Mouse (Mus musculus) limb, embryonic 15.5 days (tissue): Measurements from ENCODE around the gene Zfp385c. TPM values are rescaled to one million over a fixed set of nuclear protein-coding genes. Genes with fewer than 3 reads are reported as not detected.
A peak's percentile ranks its signal among the peaks of the same experiment; 100 is the strongest.
"Not testable (repeated sequence)": the region's sequence is repeated elsewhere in the genome, so short reads cannot be mapped to it uniquely, and the experiment has no call there.

Source experiments
- ATAC-seq: fragments of 200-750 bp; cut with Nextera tagmentation; 2 replicates; pipeline ENCODE4 v1.8.0; 2017; ENCODE audit warnings: low read depth, moderate TSS enrichment; ENCODE audit not compliant: insufficient number of reproducible peaks, low FRiP score, low TSS enrichment
- H3K27ac ChIP-seq: fragments of 300-500 bp; sonication (generic); 2 replicates; pipeline ENCODE4 v1.5.1; 2015; ENCODE audit warnings: moderate library complexity, mild to moderate bottlenecking, inconsistent platforms
- H3K27me3 ChIP-seq: fragments of 300-500 bp; sonication (generic); 2 replicates; pipeline ENCODE4 v1.6.1; 2015; ENCODE audit warnings: inconsistent platforms
- H3K36me3 ChIP-seq: fragments of 300-500 bp; sonication (generic); 2 replicates; pipeline ENCODE4 v1.6.1; 2015; ENCODE audit warnings: inconsistent platforms
- H3K4me1 ChIP-seq: fragments of 300-500 bp; sonication (generic); 2 replicates; pipeline ENCODE4 v1.6.1; 2015; ENCODE audit warnings: inconsistent platforms
- H3K4me2 ChIP-seq: fragments of 300-500 bp; sonication (generic); 2 replicates; pipeline ENCODE4 v1.6.1; 2015; ENCODE audit warnings: mild to moderate bottlenecking, inconsistent platforms
- H3K4me3 ChIP-seq: fragments of 300-500 bp; sonication (generic); 2 replicates; pipeline ENCODE4 v1.5.1; 2015; ENCODE audit warnings: mild to moderate bottlenecking, inconsistent platforms
- H3K9ac ChIP-seq: fragments of 300-500 bp; sonication (generic); 2 replicates; pipeline ENCODE4 v1.6.1; 2015; ENCODE audit warnings: inconsistent platforms
- H3K9me3 ChIP-seq: fragments of 300-500 bp; sonication (generic); 2 replicates; pipeline ENCODE4 v1.6.1; 2016; ENCODE audit warnings: inconsistent platforms
- WGBS: fragments of 180-500 bp; shearing (Covaris S2); methylation state at CpG from one replicate; pipeline ENCODE4 v1.1.7; 2015; 5-methylcytosine and 5-hydroxymethylcytosine counted together
- polyA plus RNA-seq: library from polyadenylated mRNA; unstranded; fragments of >200 nt; fragmentation: Nextera tagmentation; extraction: Ambion mirVana; gene quantifications from 2 replicates; pipeline ENCODE4 v1.2.1, GENCODE M21; 2015

Zfp385c gene
- polyA plus RNA-seq, 1 experiment from 2014 or later = 1.4 TPM

DNA sequence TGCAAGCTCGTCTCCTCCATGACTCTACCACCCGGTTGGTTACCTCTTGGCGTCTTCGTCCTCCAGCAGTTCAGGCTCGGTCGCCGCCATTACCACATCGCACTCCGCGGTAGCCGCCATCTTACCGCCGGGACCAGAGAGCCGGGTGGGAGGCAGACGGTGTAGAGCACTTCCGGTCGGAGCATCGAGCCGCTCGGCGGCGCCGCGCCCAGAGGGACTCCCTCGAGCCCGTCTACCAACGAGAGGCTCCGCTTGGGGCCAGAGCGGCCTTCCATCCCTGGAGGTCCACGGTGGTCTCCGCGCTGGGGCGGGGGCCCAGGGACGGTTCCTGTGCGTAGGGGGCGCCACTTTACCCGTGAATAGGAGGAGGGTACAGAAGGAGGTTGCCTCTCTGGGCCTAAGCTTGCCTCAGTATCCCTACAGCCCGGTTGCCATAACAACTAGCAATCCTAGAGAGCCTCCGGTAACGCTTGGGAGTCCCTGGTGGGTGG is 72.7 kb downstream of the Zfp385c start:
- Histone ChIP-seq H3K9ac (peak overlapping the region; percentile 81), H3K9me3 (no peaks in the 10 kb centered on the region), H3K27ac (peak overlapping the region; percentile 95), H3K36me3 (peaks cover 4% of the 10 kb centered on the region), H3K4me3 (peak overlapping the region; percentile 90), H3K4me2 (peak overlapping the region; percentile 55), H3K27me3 (no peaks in the 10 kb centered on the region), H3K4me1 (peaks cover 28% of the 10 kb centered on the region)
- peak; percentile 94 for ATAC-seq
- under 1% methylated on average over 40 of the region's 40 CpGs for WGBS

DNA sequence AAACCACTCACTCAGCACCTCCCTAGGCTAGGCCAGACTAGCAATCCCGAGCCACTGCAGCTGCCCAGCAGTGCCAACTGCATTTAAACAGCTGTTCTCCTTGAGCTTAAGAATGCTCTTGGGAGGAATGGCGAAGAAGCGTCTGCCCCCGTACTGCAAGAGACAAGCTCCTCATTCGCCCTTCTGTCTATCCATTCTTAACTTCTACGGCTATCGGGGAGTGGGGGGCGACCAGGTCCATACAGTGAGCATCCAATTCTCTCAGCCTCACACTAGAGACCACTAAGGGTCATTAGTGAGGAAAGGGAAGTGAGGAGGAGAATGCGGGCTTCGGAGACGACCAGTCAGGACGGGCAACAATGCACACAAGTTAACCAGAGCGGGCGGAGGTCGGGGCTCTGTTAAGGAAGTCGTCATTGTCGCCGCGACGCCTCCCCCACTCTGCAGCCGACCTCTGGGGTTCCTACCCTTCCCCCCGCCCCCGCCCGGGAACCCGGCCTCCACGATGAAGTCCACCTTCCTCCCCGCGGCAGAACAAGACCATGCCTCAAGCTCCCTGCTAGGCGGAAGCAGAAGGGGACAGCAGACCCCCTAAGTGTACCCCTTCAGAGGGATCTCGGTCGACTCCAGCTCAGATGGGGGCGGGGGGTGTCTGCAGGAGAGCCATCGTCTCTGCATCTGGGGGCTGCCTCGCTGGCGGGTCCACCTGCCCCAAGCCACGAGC is 73.3 kb downstream of the Zfp385c start, which contains the start of gene Nkiras2:
TSS of gene Nkiras2 (plus strand) at position 484 of the 724 bp plus-strand sequence.
- peak within 1 kb of the TSS; percentile 55 for H3K4me2 ChIP-seq
- ATAC-seq = peak; percentile 44
- whole genome bisulfite sequencing = under 1% methylated on average over 36 of the region's 36 CpGs

DNA sequence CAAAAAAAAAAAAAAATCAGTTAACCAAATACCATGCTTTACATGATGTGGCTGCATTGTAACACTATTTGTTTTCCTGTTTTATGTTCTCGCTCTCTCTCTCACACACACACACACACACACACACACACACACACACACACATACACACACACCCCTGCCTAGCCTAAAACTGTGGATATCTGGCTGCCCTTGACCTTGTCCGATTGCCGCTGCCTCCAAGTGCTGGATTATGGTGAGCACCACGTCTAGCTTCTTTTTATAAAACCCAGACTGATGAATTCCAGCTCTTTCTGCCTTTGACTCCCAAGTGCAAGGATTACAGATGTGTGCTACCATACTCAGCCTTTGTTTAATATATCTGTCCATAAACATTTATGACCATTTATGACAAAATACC is 74.8 kb downstream of the Zfp385c start:
- Histone ChIP-seq H3K4me3 (no peak overlapping the region; the same call in 1 of the 2 replicates), H3K9ac (no peak overlapping the region), H3K4me2 (0 out of 2 replicates have a peak overlapping the region, but pooled peaks have one; percentile 55), H3K27me3 (no peaks in the 10 kb centered on the region), H3K36me3 (0 out of 2 replicates have a peak, but pooled peaks cover 2% of the 10 kb centered on the region), H3K4me1 (peaks cover 19% of the 10 kb centered on the region), H3K27ac (no peak overlapping the region), H3K9me3 (no peaks in the 10 kb centered on the region)
- no peak for ATAC-seq
- WGBS = 64% methylated on average over 4 of the region's 4 CpGs

More for the DNA sequence above, 73.3 kb downstream of the Zfp385c start, which contains the start of gene Nkiras2:
- peaks cover 24% of the 10 kb centered on the region for H3K4me1 ChIP-seq
- H3K36me3 ChIP-seq = no peaks in the 10 kb centered on the region
- H3K9ac ChIP-seq = peak within 1 kb of the TSS; percentile 81
- peak within 1 kb of the TSS; percentile 90 for H3K4me3 ChIP-seq
- H3K9me3 ChIP-seq = no peaks in the 10 kb centered on the region
- H3K27ac ChIP-seq = peak within 1 kb of the TSS; percentile 95
- no peaks in the 10 kb centered on the region for H3K27me3 ChIP-seq

DNA sequence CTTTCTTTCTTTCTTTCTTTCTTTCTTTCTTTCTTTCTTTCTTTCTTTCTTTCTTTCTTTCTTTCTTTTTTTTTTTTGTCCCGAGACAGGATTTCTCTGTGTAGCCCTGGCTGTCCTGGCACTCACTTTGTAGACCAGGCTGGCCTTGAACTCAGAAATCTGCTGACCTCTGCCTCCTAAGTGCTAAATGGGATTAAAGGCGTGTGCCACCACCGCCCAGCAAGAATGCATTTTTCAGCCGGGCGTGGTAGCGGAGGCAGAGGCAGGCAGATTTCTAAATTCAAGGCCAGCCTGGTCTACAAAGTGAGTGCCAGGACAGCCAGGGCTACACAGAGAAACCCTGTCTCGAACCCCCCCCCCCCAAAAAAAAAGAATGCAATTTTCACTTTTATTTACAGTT is 75.4 kb downstream of the Zfp385c start:
- 89% methylated on average over 7 of the region's 7 CpGs for WGBS
- not testable (repeated sequence) for H3K4me3 ChIP-seq, ATAC-seq

DNA sequence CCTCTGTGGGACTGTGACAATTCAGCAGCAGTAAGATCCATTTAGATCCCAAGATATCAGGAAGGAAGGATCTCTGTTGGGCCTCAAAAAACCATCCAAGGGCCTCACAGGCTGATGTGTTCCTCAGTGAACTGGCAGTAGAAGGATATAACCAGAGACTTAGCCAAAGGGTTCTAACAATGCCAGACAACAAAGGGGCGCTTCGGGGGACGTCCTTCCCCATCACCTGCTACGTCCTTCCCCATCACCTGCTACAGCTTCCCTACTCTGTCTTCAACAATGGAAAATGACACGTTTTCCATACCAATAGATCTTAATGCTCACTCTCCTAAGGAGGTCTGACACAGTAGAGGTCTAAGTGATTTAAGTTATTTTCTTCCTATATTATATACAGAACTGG is 75.9 kb downstream of the Zfp385c start:
- no peak overlapping the region for H3K27ac ChIP-seq
- 88% methylated on average over 5 of the region's 5 CpGs for WGBS
- ATAC-seq = no peak
- H3K9ac ChIP-seq = no peak overlapping the region
- H3K27me3 ChIP-seq = no peaks in the 10 kb centered on the region
- H3K9me3 ChIP-seq = no peaks in the 10 kb centered on the region
- H3K4me3 ChIP-seq = no peak overlapping the region
- H3K4me1 ChIP-seq = peaks cover 17% of the 10 kb centered on the region
- no peak overlapping the region for H3K4me2 ChIP-seq
- peaks cover 11% of the 10 kb centered on the region; the same call in 1 of the 2 replicates for H3K36me3 ChIP-seq

More for the DNA sequence above, 75.4 kb downstream of the Zfp385c start:
- H3K4me2 ChIP-seq, H3K9ac ChIP-seq, H3K36me3 ChIP-seq, H3K27ac ChIP-seq, H3K27me3 ChIP-seq, H3K9me3 ChIP-seq: not testable (repeated sequence)
- peaks cover 17% of the 10 kb centered on the region for H3K4me1 ChIP-seq

DNA sequence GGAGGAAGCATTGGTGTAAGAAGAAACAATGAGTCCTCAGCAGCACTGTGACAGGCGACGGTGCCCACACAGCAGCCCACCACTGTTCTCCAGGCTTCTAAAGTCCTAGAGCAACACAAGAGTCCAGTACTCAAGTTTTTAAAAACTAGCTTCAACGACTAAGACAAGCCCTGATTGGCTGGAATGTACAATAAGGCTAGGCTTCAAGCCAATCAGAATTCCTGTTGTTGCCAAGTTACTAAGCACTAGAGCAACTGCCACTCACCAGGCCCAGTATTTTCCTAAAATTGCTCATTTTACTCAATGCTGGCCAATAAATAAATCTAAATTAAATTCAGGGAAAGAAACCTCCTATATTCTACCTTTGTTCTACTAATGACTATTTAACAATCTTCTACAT is 79.0 kb downstream of the Zfp385c start:
- H3K9me3 ChIP-seq = no peaks in the 10 kb centered on the region
- H3K27me3 ChIP-seq = no peaks in the 10 kb centered on the region
- WGBS = 87% methylated on average over 3 of the region's 3 CpGs
- no peak overlapping the region for H3K27ac ChIP-seq
- no peak for ATAC-seq
- H3K4me2 ChIP-seq = no peak overlapping the region
- peaks cover 20% of the 10 kb centered on the region for H3K4me1 ChIP-seq
- H3K9ac ChIP-seq = no peak overlapping the region
- no peak overlapping the region for H3K4me3 ChIP-seq
- H3K36me3 ChIP-seq = peaks cover 17% of the 10 kb centered on the region

DNA sequence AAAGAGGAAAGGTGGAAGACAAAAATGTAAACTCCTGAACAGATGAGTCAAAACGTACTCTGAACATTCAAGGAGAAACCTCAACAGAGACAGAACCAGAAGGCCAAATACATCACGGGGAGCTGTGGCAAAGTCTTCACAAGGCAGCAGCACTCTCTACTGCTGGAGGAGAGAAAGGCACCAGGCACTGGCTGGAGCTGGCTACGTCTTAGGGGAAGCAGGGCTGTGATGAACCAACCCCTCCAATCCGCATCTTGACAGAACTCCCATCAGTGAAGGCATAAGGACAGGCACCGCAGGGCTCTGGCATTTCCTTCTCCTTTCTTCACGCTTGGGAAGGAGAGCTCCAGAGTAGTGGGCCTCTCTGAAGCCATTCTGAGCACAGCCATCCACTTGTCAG is 80.6 kb downstream of the Zfp385c start:
- ATAC-seq = no peak
- peaks cover 12% of the 10 kb centered on the region for H3K4me1 ChIP-seq
- H3K27me3 ChIP-seq = no peaks in the 10 kb centered on the region
- H3K4me3 ChIP-seq = no peak overlapping the region
- peaks cover 20% of the 10 kb centered on the region for H3K36me3 ChIP-seq
- H3K4me2 ChIP-seq = no peak overlapping the region
- H3K9me3 ChIP-seq = no peaks in the 10 kb centered on the region
- no peak overlapping the region for H3K9ac ChIP-seq
- no peak overlapping the region for H3K27ac ChIP-seq
- WGBS = 88% methylated on average over 6 of the region's 6 CpGs

DNA sequence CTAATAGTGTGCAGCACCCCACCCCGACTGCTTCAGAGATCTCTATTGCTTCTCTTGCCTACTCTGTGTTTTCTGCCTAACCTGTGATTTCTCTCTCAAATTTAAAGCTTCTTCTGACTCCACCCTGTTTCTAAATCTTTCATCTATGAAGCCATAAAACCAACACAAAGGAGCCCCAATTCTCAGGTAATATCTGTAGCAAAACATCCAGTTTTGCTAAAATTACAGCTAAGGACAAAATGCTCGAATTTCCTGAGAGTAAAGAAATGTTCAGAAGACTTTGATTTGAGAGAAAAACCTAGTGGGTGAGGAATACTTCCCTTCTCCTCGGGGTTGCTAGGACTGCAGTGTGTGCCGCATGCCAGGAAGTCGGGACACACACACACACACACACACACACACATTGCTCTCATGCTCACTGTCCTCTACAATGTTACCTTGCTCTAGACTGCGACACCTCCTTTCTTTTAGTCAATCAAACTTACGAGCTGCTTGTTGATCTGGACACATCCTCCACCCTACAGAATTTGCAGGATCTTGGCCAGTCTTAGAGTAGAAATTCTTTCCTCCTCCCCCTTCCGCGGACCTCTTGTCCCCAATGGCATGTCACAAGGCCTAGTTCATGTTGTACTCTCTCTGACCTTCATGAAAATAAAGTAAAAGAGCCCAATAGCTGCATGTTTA is 82.1 kb downstream of the Zfp385c start:
- Histone ChIP-seq H3K4me2 (no peak overlapping the region), H3K4me3 (no peak overlapping the region), H3K4me1 (peaks cover 14% of the 10 kb centered on the region), H3K27ac (peak overlapping the region; percentile 44), H3K27me3 (no peaks in the 10 kb centered on the region), H3K9ac (no peak overlapping the region), H3K9me3 (no peaks in the 10 kb centered on the region), H3K36me3 (peaks cover 20% of the 10 kb centered on the region)
- no peak for ATAC-seq
- WGBS = 82% methylated on average over 9 of the region's 9 CpGs

DNA sequence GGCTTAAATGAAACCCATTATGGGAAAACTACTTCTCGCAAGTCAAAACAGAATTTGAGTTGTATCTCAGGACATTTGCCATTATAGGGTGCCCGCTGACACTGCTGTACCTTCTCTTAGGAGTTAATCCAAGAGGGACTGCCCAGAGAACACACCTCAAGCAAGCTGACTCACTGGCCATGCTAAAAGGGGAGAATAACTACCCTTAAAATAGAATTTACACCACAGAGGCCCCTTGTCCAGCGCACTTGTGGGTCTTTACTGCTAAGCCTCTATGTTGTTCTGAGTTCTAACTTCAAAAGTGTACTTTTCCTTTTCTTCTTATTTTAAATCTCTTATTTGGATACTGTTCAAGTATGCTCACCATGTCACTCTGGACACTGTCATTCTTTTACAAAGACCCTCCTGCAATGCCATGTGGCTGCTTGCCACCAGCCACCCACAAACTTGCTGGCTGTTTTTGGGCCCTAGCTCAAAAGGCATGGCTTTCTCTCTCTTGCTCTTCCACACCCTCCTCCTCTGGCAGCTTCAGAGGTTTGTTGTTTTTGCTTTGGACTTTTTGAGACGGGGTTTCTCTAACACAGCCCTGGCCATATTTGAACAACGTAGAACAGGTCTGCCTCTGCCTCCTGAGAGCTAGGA is 82.8 kb downstream of the Zfp385c start:
- no peak overlapping the region for H3K4me2 ChIP-seq
- no peak overlapping the region for H3K4me3 ChIP-seq
- H3K27ac ChIP-seq = peak overlapping the region; percentile 44
- no peaks in the 10 kb centered on the region for H3K27me3 ChIP-seq
- ATAC-seq = no peak
- H3K36me3 ChIP-seq = peaks cover 20% of the 10 kb centered on the region
- WGBS = 78% methylated on average over 5 of the region's 5 CpGs
- H3K4me1 ChIP-seq = peaks cover 15% of the 10 kb centered on the region
- no peaks in the 10 kb centered on the region for H3K9me3 ChIP-seq
- no peak overlapping the region for H3K9ac ChIP-seq

DNA sequence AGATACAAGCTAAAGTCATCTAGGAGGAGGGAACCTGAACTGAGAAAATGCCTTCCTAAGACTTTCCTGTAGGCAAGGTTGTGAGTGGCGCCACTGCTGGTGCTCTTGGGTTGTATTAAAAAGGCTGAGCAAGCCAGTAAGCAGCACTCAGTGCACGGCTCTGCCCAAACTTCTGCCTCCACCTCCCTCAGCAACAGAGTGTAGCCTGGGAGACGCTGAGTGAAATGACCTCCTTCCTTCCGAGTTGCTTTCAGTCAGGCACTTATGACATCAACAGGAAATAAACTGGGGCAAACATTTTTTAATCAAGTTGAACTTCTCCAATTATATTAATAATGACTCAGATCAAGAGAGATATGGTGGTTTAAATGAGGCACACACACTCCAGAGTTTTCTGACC is 83.5 kb downstream of the Zfp385c start:
- no peaks in the 10 kb centered on the region for H3K9me3 ChIP-seq
- H3K9ac ChIP-seq = no peak overlapping the region
- peaks cover 20% of the 10 kb centered on the region for H3K36me3 ChIP-seq
- peaks cover 18% of the 10 kb centered on the region for H3K4me1 ChIP-seq
- ATAC-seq = no peak
- WGBS = 65% methylated on average over 4 of the region's 4 CpGs
- H3K27ac ChIP-seq = peak overlapping the region; percentile 44; the same call in 1 of the 2 replicates
- H3K27me3 ChIP-seq = no peaks in the 10 kb centered on the region
- H3K4me2 ChIP-seq = no peak overlapping the region
- no peak overlapping the region for H3K4me3 ChIP-seq

DNA sequence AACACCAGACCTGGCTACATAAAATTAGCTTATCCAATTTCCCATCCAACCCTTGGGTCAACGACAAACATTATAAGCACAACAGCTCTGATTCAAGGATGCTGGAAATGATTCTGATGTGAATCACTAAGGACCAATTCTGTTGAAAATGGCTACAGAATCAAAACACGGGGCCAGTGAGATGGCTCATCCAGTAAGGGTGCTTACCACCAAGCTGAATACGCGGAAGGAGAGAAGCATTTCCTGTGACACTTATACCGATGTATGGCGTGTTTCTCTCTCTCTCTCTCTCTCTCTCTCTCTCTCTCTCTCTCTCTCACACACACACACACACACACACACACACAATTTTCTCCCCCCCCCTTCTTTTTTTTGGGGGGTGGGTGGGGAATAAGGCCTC is 85.1 kb downstream of the Zfp385c start:
- 94% methylated on average over 6 of the region's 6 CpGs for WGBS
- H3K9ac ChIP-seq = no peak overlapping the region

More for the DNA sequence above, 85.1 kb downstream of the Zfp385c start:
- no peak overlapping the region for H3K27ac ChIP-seq
- no peak overlapping the region for H3K4me3 ChIP-seq
- H3K27me3 ChIP-seq = no peaks in the 10 kb centered on the region
- peaks cover 20% of the 10 kb centered on the region for H3K4me1 ChIP-seq
- H3K4me2 ChIP-seq = no peak overlapping the region
- H3K9me3 ChIP-seq = no peaks in the 10 kb centered on the region
- no peak for ATAC-seq
- H3K36me3 ChIP-seq = peaks cover 15% of the 10 kb centered on the region
